Mouse (Mus musculus) liver, postnatal 0 days (tissue): ENCODE data around the gene Rapgef6.

Source experiments
- CTCF ChIP-seq: sonication (generic); IDR thresholded peaks from 2 replicates; pipeline ENCODE4 v1.5.1; 2016; ENCODE audit warnings: antibody characterized with exemption, low read depth
- EP300 ChIP-seq: IDR thresholded peaks from 2 replicates; pipeline ENCODE4 v1.6.1; 2016; ENCODE audit warnings: antibody characterized with exemption, low read depth, mild to moderate bottlenecking

DNA sequence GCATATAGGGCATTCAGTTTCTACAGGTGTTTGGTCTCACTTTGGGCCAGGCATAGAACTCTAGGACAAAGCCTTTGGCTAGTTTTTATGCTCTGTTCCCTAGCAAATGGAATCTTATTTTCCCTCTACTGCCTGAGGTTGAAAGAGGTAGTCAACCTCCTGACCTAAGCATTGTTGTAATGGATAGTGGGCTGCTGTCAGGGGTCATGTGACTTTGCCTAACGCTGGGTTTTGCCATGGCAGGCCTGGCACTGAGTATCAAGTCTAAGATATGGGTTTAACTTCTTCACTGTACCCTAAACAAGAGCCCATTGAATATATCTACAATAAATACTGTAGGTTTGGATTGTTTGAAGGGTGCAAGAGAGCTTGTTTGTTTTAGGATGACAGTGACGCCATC lies 16.4 kb downstream of the Rapgef6 start:
- TF ChIP-seq EP300: no peak
- TF ChIP-seq CTCF: no peak
